Mouse (Mus musculus) midbrain, embryonic 10.5 days (tissue): ENCODE results near the gene Ube2q2. TPM values are rescaled to one million over a fixed set of nuclear protein-coding genes. Genes with fewer than 3 reads are reported as not detected.
A peak's percentile ranks its signal among the peaks of the same experiment; 100 is the strongest.
"Not testable (repeated sequence)": the region's sequence is repeated elsewhere in the genome, so short reads cannot be mapped to it uniquely, and the experiment has no call there.

Experiments
- DNase-seq: peaks from one replicate; pipeline ENCODE4 v3.0.0-alpha.2; 2017; ENCODE audit warnings: low spot score
- H3K27ac ChIP-seq: fragments of 300-500 bp; sonication (generic); replicated peaks from 2 replicates; pipeline ENCODE4 v1.5.1; 2016; ENCODE audit warnings: mild to moderate bottlenecking
- H3K27me3 ChIP-seq: fragments of 300-500 bp; sonication (generic); 2 replicates; pipeline ENCODE4 v1.6.1; 2016; ENCODE audit warnings: low read depth, mild to moderate bottlenecking; ENCODE audit not compliant: poor library complexity, severe bottlenecking
- H3K36me3 ChIP-seq: fragments of 300-500 bp; sonication (generic); 2 replicates; pipeline ENCODE4 v1.6.1; 2016; ENCODE audit warnings: mild to moderate bottlenecking, moderate library complexity
- H3K4me1 ChIP-seq: fragments of 300-500 bp; sonication (generic); 2 replicates; pipeline ENCODE4 v1.6.1; 2016
- H3K4me3 ChIP-seq: fragments of 300-500 bp; sonication (generic); 2 replicates; pipeline ENCODE4 v1.5.1; 2016; ENCODE audit warnings: mild to moderate bottlenecking, moderate library complexity
- H3K9me3 ChIP-seq: fragments of 300-500 bp; sonication (generic); replicated peaks from 2 replicates; pipeline ENCODE4 v1.6.1; 2016; ENCODE audit warnings: mild to moderate bottlenecking
- WGBS: fragments of 180-500 bp; shearing (Covaris S2); methylation state at CpG from one replicate; pipeline ENCODE4 v1.1.7; 2016; 5-methylcytosine and 5-hydroxymethylcytosine counted together
- polyA plus RNA-seq: library from polyadenylated mRNA; unstranded; fragments of >200 nt; fragmentation: Nextera tagmentation; extraction: Ambion mirVana; gene quantifications from 2 replicates; pipeline ENCODE4 v1.2.1, GENCODE M21; 2016

Gene Ube2q2
- polyA plus RNA-seq, 1 experiment from 2014 or later = 37.7 TPM

DNA sequence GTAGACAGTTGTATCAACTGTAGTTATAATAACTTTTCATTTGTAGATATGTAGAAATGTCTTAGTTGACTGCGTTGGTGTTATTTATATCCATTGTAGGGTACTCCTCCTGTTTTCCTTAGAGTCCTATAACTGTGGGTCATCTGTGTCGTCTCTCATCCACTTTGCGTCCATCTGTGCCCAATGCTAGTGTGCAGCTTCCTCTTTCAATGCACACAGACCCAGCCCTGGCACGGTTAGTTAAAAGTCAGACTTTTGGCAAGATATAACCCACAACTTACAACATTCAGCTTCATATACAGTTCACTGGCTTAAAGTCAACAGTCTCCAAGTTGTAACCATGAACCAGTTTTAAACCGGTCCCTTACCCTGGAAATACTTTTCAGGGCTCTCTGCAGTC, 83.5 kb downstream of the Ube2q2 start:
- H3K4me1 ChIP-seq = no peaks in the 10 kb centered on the region
- H3K4me3 ChIP-seq = no peak overlapping the region
- H3K36me3 ChIP-seq = no peaks in the 10 kb centered on the region
- no peak overlapping the region for H3K27ac ChIP-seq
- no peaks in the 10 kb centered on the region for H3K9me3 ChIP-seq
- H3K27me3 ChIP-seq = no peaks in the 10 kb centered on the region
- no peak for DNase-seq
- 95% methylated on average over 5 of the region's 5 CpGs for whole genome bisulfite sequencing

- Histone ChIP-seq H3K36me3 (no peaks in the 10 kb centered on the region), H3K4me3 (no peak overlapping the region), H3K9me3 (no peaks in the 10 kb centered on the region), H3K27me3 (no peaks in the 10 kb centered on the region), H3K4me1 (no peaks in the 10 kb centered on the region), H3K27ac (no peak overlapping the region)
- DNase-seq = no peak
- WGBS = 84% methylated on average over 7 of the region's 7 CpGs
Measured at GRCm38 (mm10) chr9:55232586-55232985, 83.9 kb downstream of the Ube2q2 start.

DNA sequence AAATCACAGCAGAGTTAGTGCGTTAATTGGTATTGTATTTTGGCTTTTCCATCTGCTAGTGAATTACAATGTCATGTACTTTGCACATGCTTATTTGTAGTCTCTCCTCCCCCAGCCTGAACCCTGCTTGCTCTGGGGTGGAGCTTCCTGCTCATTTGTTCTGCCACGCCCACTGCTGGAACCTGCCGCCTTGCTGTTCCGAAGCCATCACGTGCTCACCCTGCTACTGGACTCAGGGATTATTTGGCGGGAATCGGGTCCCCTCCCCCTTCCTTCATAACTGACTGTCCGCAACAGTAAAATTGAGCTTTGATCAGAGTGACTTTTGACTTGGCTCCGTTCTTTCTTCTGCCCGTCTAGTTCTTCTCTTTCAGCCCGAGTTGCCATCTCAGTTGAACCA, 84.4 kb downstream of the Ube2q2 start:
- not testable (repeated sequence) for DNase-seq, H3K27ac ChIP-seq, H3K4me3 ChIP-seq, H3K27me3 ChIP-seq, H3K4me1 ChIP-seq, H3K9me3 ChIP-seq, H3K36me3 ChIP-seq
- WGBS = 76% methylated on average over 11 of the region's 11 CpGs

DNA sequence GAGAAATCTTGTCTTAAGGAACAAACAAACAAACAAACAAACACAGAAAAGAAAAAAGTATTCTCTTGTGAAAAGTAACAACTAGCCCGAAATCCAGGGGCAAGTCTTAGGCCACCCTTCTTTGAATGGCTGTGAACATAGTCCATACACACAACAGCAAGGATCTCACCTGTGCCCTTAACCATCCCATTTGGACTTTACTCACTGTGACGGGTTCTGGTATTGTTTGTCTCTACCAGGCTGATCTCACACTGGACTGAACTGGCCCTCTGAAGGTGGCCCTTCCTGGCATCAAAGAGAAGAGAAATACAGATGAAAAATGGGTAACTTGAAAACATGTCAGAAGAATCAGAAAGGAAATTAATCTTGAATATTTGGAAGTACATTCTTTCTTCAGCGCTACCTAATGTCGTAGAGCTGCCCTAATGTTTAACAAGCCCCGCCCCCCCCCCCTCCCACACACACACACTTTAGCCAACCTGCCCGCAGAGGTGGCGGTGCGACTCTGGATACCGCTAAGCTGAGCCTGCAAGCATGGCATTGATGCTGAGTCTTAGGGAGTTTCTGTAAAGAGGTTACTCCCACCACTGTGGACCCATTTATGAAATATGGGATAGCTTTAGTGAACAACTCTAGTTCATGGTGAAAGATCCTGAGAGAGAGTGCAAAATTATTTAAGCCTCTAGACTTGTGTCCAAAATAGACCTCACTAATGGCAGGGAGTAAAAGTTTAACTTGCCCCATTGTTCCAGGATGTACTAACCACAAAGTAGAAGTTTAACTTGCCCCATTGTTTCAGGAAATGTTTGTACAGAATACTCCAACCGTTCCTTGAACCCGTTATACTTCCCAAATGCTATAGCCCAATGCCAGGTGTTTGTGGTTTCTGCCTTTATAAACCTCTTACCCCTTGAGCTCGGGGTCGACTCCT, 87.8 kb downstream of the Ube2q2 start:
- Histone ChIP-seq H3K4me3 (no peak overlapping the region), H3K27ac (no peak overlapping the region), H3K4me1 (no peaks in the 10 kb centered on the region), H3K9me3 (no peaks in the 10 kb centered on the region), H3K27me3 (no peaks in the 10 kb centered on the region), H3K36me3 (no peaks in the 10 kb centered on the region)
- no peak for DNase-seq
- 81% methylated on average over 13 of the region's 13 CpGs for WGBS

GRCm38 (mm10) chr9:55240852-55241251, 92.2 kb downstream of the Ube2q2 start:
- Histone ChIP-seq H3K36me3 (no peaks in the 10 kb centered on the region), H3K4me1 (peaks cover 6% of the 10 kb centered on the region), H3K4me3 (no peak overlapping the region), H3K27me3 (no peaks in the 10 kb centered on the region), H3K9me3 (no peaks in the 10 kb centered on the region), H3K27ac (no peak overlapping the region)
- 93% methylated on average over 5 of the region's 5 CpGs for WGBS
- DNase-seq = no peak

DNA sequence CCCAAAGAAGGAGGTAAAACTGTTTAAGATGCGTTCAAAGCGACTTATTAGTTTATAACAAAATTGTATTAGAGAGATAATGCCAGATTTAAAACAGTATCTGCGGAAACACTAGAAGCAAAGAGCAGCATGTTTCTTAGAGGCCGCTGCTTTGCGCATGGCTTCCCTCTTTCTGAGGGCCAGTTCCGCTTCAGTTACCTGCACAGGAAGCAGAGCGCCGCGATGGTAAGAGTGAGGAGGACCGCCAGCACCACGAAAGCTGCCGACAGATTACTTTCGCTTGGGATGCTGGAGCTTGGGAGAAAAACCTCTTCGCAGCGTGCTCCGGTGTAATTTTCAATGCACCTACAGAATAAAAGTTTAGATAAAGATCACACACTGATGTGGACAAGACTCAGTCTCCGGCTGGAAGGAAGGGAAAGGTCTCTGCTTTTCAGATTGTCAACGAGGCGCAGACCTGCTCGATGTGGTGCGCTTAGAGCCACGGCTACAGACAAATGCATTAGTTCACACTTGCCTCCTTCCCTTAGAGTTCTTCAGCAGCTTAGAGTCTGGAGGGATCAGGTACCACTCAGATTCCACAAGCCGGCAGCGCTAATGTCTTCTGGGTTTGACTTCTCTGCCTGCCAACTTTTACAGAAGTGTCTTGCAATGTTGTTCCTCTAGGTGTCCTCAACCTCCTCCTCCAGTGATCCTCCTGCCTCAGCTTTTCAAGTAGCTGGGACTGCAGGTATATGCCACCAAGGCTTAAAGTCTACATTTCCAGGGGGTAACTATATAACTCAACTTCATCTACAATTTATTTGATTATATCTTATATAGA, 93.4 kb downstream of the Ube2q2 start:
- no peak overlapping the region for H3K27ac ChIP-seq
- peak; percentile 20 for DNase-seq
- no peaks in the 10 kb centered on the region for H3K9me3 ChIP-seq
- no peaks in the 10 kb centered on the region for H3K36me3 ChIP-seq
- H3K27me3 ChIP-seq = no peaks in the 10 kb centered on the region
- WGBS = 41% methylated on average over 24 of the region's 24 CpGs
- H3K4me3 ChIP-seq = peak overlapping the region; percentile 41
- peaks cover 6% of the 10 kb centered on the region for H3K4me1 ChIP-seq

GRCm38 (mm10) chr9:55243280-55243679, 94.6 kb downstream of the Ube2q2 start:
- H3K4me1 ChIP-seq = peaks cover 6% of the 10 kb centered on the region
- no peaks in the 10 kb centered on the region for H3K9me3 ChIP-seq
- H3K27ac ChIP-seq = no peak overlapping the region
- no peak overlapping the region for H3K4me3 ChIP-seq
- WGBS = 84% methylated on average over 3 of the region's 3 CpGs
- H3K27me3 ChIP-seq = no peaks in the 10 kb centered on the region
- no peaks in the 10 kb centered on the region for H3K36me3 ChIP-seq
- DNase-seq = no peak

DNA sequence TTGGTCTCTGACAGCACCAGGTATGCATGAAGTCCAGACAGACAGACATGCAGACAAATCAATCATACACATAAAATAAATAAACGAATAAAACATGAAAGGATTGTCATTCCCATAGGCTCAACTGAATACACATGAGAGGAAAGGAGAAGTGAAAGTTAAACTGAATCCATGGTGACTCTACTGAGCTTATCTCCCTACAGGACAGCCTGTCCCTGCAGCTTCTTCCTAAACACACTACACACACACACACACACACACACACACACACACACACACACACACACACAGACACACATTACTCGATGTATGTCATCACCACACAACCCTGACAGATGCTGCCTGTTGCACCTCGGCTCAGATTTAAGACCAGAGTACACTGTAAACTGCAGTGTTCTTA, 95.4 kb downstream of the Ube2q2 start:
- Histone ChIP-seq H3K27me3 (no peaks in the 10 kb centered on the region), H3K36me3 (no peaks in the 10 kb centered on the region), H3K9me3 (no peaks in the 10 kb centered on the region), H3K4me1 (peaks cover 6% of the 10 kb centered on the region), H3K4me3 (no peak overlapping the region), H3K27ac (no peak overlapping the region)
- 88% methylated on average over 3 of the region's 3 CpGs for WGBS
- no peak for DNase-seq

DNA sequence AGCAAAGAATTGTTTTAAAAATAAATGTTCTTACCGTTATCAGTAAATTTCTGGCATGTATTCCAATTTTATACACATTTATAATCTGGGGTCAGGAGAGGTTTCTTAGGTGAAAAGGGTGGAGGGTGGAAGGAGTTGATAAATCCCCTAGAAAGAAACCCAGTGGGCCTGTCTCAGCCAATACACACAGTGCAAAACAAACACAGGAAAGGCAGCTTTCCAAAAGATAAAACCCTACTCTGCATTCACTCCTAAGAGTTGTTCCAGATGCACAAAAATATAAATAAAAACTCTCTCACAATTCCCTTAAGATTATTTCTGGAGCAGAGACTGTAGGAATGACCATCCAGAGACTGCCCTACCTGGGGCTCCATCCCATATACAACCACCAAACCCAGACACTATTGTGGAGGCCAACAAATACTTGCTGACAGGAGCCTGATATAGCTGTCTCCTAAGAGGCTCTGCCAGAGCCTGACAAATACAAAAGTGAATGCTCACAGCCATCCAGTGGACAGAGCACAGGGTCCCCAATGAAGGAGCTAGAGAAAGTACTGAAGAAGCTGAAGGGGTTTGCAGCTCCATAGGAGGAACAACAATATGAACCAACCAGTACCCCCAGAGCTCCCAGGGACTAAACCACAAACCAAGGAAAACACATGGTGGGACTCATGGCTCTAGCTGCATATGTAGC, 96.5 kb downstream of the Ube2q2 start:
- WGBS = 93% methylated on average over 1 of the region's 1 CpGs

DNA sequence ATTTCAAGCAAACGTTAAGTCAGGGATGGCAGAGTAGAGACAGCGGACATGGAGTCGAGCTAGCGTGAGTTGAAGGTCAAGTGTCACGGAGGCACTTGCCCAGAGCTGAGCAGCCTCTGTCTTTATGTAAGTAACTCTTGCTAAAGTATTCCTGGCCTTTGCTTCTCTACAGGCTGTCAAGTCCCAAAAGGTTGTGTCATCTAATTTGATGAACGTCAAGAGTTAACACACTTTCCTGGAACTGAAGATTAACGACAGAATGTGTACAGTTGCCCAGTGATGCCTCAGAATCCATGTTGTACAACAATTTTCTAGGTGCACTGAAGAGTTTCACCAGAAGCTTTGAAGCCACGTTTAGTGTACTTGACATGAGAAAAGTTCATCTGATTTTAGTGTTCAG, 97.8 kb downstream of the Ube2q2 start:
- Histone ChIP-seq H3K9me3 (no peaks in the 10 kb centered on the region), H3K4me3 (no peak overlapping the region), H3K27ac (no peak overlapping the region), H3K4me1 (peaks cover 6% of the 10 kb centered on the region), H3K27me3 (no peaks in the 10 kb centered on the region), H3K36me3 (no peaks in the 10 kb centered on the region)
- WGBS = 83% methylated on average over 8 of the region's 8 CpGs
- no peak for DNase-seq

More for the DNA sequence above, 96.5 kb downstream of the Ube2q2 start:
- not testable (repeated sequence) for DNase-seq, H3K9me3 ChIP-seq, H3K4me3 ChIP-seq, H3K36me3 ChIP-seq, H3K4me1 ChIP-seq, H3K27me3 ChIP-seq, H3K27ac ChIP-seq

DNA sequence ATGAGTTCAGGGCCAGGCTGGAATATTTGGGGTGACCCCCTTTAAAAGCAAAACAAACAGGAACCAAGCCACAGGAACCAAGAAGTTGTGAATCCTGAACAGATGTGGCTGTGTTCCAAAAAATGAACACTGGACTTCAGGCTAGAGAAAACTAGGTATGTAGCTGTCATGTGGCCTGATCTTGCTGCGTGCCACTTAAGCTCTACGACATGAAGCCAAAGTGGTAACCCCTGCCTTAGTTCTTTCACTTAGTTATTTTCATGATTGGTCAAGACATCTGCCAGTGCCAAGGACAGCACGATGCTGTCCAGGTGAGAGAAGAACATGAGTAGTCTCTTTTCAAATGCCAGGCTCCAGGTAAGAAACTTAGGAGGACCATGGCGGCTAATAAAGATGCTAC, 98.3 kb downstream of the Ube2q2 start:
- H3K4me3 ChIP-seq = no peak overlapping the region
- no peaks in the 10 kb centered on the region for H3K27me3 ChIP-seq
- no peak overlapping the region for H3K27ac ChIP-seq
- no peaks in the 10 kb centered on the region for H3K36me3 ChIP-seq
- no peaks in the 10 kb centered on the region for H3K9me3 ChIP-seq
- DNase-seq = no peak
- WGBS = 94% methylated on average over 4 of the region's 4 CpGs
- H3K4me1 ChIP-seq = peaks cover 4% of the 10 kb centered on the region

- Histone ChIP-seq H3K27me3 (no peaks in the 10 kb centered on the region), H3K9me3 (no peaks in the 10 kb centered on the region), H3K27ac (no peak overlapping the region), H3K36me3 (no peaks in the 10 kb centered on the region), H3K4me3 (no peak overlapping the region), H3K4me1 (no peaks in the 10 kb centered on the region; the same call in 1 of the 2 replicates)
- no peak for DNase-seq
- WGBS = 89% methylated on average over 4 of the region's 4 CpGs
Measured at GRCm38 (mm10) chr9:55248465-55248864, 99.8 kb downstream of the Ube2q2 start.
